Mouse (Mus musculus) olfactory bulb, adult 2 months (tissue): ENCODE data around the gene Mettl27.

Source experiments
- CTCF ChIP-seq: fragments of 200-500 bp; IDR thresholded peaks from 2 replicates; pipeline ENCODE4 v1.5.1; 2012; ENCODE audit warnings: low read depth, mild to moderate bottlenecking, low read length, moderate library complexity; ENCODE audit not compliant: insufficient read depth
- POLR2A ChIP-seq: fragments of 200-500 bp; IDR thresholded peaks from 2 replicates; pipeline ENCODE4 v1.6.1; 2012; ENCODE audit warnings: mild to moderate bottlenecking, low read depth, low read length, moderate library complexity; ENCODE audit not compliant: insufficient read depth

GRCm38 (mm10) chr5:134919097-134919496, 13.1 kb upstream of the Mettl27 start:
- no peak for TF ChIP-seq POLR2A
- no peak for TF ChIP-seq CTCF
